Mouse (Mus musculus) kidney, postnatal 4 days (tissue): ENCODE measurements around the gene Olfr578.

Experiments used
- DNase-seq, 2 experiments: peaks; one replicate each; pipeline ENCODE4 v3.0.0; 2021; ENCODE audit warnings: mixed read lengths in 2 of 2

The Olfr578 gene

DNA sequence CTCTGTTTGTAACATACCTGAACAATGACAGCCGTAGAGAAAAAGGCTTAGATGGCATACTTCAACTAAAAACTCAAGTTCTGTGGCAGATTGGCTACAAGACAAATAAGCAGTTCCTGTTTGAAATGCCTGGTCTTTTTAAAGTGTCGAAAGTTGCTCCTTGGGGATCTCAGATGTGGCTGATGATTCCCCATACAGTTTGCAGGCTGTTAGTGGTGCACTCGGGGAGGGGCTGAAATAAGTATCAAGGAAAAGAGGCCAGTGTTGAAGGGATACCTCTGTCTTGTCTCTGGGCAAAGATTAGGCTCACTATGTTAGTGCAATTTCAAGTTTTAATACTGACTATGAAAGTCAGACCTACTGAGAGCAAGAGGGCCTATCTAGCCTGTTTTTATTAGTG, at the start of gene Olfr578:
Gene Olfr578, minus strand, starts transcription at position 101 of the 400 bp plus-strand sequence.
- DNase-seq: no peak

DNA sequence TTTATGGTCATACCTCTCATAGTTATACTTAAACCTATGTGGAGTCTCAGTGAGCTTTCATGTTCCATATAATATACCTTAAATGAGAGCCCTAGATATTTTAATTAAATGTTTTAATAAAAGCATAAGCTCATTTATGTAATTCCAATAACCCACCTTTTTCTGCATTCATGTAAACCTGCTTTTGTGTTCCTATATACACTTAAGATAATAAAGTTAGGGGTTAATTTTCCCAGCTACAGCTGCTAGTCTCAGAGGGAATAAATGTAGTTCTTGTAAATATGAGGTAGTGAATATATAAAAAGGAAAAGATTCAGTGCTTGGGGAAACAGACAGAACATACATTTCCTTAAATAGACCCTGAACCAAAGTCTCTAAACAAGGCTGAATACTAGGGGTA, 48.6 kb upstream of the Olfr578 start, which contains the start of gene Olfr582:
Gene Olfr582, plus strand, starts transcription at position 301 of the 400 bp plus-strand sequence.
- no peak for DNase-seq

DNA sequence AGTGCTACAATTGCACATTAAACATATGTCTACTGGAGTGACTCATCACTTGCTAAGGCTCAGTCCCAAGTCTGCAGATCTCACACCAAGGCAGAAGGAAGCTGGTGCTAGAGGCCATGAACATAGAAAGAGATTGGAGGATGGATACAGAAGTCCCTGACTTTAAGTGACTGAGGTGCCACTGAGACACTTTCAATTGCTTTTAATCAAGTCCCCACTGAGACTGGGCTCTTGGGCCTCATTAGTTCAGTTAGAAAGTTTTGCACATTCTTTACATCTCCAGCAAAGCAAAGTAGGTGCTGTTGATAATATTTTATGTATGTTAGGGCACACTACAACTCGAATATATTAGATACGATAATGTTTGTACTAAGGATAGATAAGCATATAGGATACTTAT, 13.3 kb downstream of the Olfr578 start, which contains the start of gene Olfr577:
Gene Olfr577, minus strand, starts transcription at position 101 of the 400 bp plus-strand sequence.
- DNase-seq: no peak

DNA sequence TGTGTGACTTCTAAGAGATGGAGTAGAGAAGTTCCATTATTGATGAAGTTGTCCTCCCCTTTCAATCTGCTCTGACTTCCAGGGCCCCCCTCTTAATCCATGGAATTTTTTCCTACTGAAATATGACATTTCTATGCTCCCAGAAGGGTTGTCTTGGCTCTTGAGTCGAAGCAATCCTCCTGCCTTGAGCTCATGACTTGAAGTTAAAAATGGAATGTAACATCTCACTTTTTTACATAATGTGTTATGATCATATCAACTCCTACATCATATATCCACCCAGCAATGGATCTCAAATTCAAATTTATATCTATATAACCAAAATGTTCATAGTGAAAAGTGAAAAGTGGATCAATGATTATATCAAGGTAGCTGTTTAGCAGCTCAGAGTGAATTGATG, 14.7 kb downstream of the Olfr578 start:
- DNase-seq: no peak

DNA sequence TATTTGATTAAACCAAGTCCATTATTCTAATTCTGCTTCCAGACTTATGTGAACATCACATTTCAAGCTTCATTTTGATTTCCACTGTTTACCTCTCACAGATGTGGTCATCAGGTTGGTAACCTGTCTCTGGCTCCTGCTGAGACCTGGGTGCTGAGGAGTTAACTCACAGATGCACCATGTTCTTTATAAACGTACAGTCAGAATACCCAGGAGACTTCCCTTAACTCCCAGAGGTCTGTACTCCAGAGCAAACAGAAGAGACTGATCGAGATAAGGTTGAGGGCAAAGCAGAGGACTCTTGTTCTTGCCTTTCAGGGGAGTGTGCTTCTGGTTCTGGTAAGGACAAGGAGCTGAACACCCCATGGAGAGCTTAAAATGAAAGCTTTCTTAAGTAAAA, 26.8 kb downstream of the Olfr578 start, which contains the start of gene Olfr576:
Gene Olfr576, plus strand, starts transcription at position 301 of the 400 bp plus-strand sequence.
- no peak for DNase-seq

DNA sequence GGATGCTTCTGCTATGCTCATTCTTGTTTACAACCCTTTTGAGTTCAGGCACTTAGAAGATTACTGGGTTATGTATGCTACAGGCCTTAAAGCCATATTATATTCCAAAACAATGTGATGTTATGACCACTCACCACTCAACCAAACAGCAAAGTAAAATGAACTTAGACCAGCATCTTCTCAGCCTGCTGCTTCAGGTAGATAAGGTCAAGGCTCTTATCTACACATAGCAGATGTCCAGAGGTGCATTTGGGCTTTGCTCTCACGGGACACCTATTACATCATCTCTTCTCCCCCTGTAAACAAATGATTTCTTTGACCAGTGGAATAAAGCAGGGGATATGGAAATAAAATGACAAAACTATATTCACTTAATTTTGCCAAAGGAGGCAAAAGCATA, 30.5 kb downstream of the Olfr578 start, which contains the start of gene Olfr575:
Gene Olfr575, minus strand, starts transcription at position 183 of the 400 bp plus-strand sequence.
- no peak for DNase-seq

DNA sequence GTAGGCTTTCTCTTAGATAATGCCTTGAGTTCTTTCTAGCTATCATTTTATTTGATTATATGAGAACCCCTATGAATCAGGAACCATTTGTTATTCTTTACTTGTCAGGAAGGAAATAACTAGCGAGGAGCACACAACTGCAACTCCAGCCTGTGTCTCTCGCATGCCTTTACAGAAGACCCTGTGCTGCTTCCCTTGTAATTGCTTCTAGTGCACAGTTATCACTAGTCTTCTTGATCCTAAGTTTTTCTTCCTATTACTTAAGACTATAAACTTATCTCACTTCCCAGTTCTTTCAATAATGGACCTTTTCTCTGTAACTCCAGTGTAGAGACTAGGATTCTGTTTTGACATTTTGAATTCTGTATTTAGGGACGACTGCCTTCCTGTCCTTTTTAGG, 31.0 kb downstream of the Olfr578 start:
- DNase-seq: no peak

DNA sequence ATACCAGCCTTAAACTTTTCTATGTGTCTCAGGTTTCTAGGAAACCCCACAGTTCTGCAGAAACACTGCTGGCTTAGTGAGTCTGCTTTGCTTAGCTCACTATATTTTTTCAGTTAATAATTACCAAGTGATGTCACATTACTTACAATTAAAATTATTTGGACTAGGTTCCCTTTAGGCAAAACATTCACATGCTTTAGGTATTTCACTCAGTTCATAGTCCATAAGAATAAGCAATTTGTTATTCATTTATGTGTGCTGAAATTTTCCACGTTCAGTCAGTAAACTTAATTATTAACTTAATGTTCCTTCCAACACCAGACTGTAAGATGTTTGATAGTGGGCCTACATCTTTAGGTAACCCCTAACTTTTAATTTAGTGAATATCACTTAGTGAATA, 38.4 kb downstream of the Olfr578 start:
- DNase-seq: no peak

DNA sequence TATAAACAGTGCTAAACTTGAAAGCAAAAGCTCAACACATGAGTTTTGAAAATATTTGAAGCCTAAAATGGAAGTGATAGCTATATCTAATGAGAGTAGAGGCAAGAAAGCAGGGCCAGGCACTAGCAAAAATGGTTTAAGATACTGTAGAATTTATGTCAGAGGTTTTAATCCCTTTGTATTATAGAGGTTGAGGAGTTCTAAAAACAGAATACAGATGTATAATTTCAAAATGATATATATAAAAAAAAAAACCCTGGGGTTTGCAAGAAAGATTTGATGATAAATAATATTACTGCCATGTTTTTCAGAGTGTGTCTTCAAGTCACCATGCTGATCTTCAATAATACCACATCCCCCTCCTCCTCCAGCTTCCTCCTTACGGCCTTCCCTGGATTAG, 41.0 kb downstream of the Olfr578 start, which contains the start of gene Olfr574:
Gene Olfr574, plus strand, starts transcription at position 301 of the 400 bp plus-strand sequence.
- no peak for DNase-seq

DNA sequence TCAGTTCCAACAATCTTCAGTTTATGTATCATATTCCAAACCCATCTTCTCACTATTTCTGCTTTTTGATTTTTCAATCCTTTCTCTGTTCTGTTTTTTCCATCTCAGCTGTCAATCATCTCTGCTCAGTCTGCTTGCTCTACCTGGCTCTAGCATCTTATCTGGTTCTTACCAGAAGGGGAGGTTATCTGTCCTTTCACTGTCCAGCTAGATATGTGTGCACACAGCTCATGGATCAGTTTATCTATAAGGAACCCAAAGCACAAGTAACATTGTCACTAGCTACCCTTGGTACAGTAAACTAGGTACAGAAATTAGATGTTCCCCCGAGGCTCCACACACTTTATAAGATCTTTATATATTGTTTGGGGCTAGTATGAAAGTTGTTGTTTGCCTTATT, 45.7 kb downstream of the Olfr578 start:
- DNase-seq: no peak

DNA sequence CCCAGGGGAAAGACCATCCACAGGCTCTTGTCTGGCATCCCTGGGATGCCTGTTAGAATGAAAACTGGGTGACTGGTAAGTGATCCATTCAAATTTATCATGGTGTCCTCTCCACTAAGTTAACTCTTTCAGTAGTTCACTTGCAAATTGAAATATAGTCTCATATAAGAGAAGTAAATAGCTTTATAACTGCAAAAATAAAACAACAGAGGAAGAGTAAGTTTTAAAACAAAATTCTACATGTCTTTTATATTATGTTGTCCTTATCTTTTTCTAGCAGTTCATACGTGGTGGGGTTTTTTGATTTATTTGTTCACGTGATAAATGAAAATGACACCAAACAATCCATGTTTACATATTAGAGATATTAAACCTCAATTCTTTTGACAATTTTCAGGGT, 46.6 kb downstream of the Olfr578 start, which contains the start of gene Olfr573-ps1:
Gene Olfr573-ps1, minus strand, starts transcription at position 101 of the 400 bp plus-strand sequence.
- DNase-seq: no peak
